Mouse (Mus musculus) mesoderm, embryonic 11.5 days (tissue): Measurements from ENCODE around the gene Cubn.

Experiments
- DNase-seq: peaks from one replicate; pipeline ENCODE4 v3.0.0-alpha.2; 2012; ENCODE audit warnings: low read depth, low spot score

The Cubn gene

DNA sequence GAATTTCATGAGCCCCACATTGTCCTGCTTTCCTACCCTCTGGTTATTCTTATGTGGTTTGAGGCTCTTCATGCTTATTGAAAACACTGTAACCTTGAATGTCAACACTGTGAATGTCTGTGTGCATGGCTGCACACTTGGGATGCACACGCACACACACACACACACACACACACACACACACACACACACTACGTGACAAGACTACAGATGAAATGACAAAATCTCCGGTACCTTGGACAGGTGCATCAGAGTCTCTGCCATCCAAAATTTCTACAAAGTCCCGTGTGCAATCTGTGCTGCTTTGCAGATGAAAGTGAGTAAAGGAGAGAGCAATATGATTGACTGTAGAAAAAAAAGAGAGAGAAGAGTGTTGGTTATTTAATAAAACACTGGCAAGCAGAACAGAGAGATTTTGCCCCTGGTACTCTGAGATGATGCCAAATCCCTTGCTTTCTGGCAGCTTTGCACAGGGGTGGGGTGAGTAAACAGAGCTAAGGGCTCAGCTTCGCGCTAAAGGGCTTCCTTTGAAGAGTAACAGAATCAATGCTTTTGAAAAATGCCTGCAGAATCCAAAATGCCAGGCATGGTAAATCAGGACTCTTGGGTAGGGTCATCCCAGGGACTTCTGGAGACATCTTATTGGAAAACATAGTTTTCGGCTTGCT is 133.6 kb downstream of the Cubn start:
- no peak for DNase-seq

- DNase-seq = no peak
Observed at GRCm38 (mm10) chr2:13352775-13353174, 138.8 kb downstream of the Cubn start.

- no peak for DNase-seq
Observed at GRCm38 (mm10) chr2:13352112-13352728, 139.4 kb downstream of the Cubn start.

GRCm38 (mm10) chr2:13342325-13342926 is 149.2 kb downstream of the Cubn start:
- DNase-seq = no peak

- no peak for DNase-seq
Observed at GRCm38 (mm10) chr2:13335446-13335845, 156.2 kb downstream of the Cubn start.

DNA sequence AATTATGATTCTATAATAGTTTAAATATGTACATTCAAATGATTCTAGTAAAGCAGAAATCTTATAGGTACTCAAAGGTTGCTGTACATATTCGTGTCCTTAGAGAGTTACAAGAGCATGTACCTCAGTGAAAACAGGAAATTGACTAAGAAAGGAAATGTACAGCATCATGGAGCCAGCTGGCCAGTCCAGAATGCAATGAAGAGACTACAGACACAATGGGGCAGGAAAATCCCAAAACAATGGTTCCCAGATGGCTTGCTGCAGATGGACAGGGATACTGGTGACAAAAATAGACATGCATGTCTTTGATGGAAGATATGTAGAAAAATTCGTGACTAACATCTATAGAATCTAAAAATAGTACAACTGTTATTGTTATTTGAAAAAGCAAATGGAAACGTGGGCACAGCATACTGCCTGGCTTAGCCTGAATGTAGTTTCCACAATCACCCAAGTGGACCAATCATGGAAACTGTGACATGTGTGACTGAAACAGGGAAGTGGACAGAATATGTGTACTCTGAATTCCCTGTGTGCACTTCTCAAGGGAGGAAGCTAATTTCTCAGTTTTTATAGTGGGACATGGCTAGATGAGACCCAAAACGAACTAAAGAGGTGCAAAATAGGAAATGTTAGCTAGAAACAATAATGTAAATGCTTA is 161.7 kb downstream of the Cubn start:
- no peak for DNase-seq

DNA sequence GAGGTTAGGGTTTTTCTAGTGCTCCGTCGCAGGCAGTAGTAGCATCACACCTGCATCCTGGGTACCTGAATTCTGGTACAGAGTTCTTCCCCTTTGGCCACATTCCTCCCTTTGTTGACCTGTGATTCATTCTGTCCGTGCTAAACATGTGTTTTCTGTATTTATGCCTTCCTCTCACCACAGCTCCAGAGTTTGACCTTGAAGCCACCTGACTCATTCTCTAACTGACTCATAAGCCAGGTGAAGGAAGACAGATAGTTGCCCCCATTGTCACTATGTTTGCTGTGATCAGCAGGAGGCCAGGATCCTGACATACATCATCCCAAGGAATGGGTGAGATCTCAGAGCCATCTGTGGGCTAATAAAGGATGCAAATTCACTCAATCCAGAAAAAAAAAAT is 188.2 kb downstream of the Cubn start:
- DNase-seq = no peak

DNA sequence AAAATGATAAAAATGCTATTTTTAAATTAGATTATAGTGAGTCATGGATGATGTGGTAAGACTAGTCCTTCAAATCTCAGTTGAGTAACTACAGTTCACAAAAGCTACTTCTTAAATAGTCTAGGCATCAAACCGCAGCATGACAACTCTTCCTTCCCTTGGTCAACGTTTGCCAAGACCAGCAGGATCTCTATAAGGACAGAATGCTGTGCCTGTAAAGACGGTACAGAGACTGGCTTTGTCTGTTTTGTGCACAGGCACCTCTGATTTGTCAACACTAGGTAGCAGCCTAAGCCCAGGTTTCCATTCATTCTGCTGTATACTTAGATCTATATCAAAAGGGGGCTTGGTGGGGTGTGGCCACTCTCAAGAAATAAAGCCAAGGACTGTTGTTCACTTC is 192.6 kb downstream of the Cubn start:
- DNase-seq = peak; percentile 45

DNA sequence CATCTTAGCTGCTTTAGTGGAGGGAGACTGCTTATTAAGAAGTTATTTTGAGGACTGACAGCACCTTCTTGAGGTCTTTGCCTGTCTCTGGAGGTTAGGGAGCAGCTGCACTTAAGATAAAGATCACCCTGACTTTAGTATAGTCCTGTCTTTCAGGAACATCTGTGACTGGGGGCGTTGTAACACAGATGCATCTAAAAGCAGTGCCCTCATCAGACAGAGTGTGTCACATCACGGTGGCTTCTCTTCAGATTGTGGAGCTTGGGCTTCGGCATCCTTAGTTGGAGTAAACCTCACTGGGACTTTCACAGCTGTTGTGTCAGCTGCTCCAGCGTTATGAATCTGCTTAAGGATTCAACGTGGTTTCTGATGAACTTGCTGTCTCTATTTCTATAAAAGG is 193.9 kb downstream of the Cubn start:
- no peak for DNase-seq

- DNase-seq = peak; percentile 66
Observed at GRCm38 (mm10) chr2:13290661-13291060, 201.0 kb downstream of the Cubn start.

GRCm38 (mm10) chr2:13290070-13290469 is 201.5 kb downstream of the Cubn start:
- DNase-seq = no peak

GRCm38 (mm10) chr2:13278114-13278862 is 213.3 kb downstream of the Cubn start:
- peak; percentile 45 for DNase-seq

- DNase-seq = peak; percentile 36
Observed at GRCm38 (mm10) chr2:13275874-13276273, 215.7 kb downstream of the Cubn start.

GRCm38 (mm10) chr2:13271165-13271957 is 220.3 kb downstream of the Cubn start, which contains the start of gene Rsu1:
Rsu1 (minus strand) TSS chr2:13271415.
- DNase-seq = peak; percentile 99

DNA sequence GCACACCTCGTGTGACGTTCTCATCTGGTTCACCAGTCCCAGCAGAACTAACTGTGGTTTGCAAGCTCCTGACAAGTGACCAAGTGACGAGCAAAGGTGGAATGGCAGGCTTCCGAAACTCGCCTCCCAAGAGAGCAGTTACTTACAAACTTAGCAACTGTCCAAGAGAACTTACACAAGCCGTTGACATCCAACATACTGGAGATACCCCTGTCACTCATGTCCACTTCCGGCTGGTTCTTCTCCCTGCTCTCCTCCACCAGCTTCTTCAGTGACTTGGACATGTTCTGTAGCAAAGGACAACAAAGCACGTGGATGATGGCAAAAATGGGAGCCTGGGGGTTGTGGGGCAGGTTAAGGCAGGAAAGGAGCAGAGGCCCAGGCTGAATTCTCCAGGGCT is 220.9 kb downstream of the Cubn start:
- peak; percentile 9 for DNase-seq

GRCm38 (mm10) chr2:13268681-13269293 is 222.8 kb downstream of the Cubn start:
- no peak for DNase-seq

- peak; percentile 63 for DNase-seq
Observed at GRCm38 (mm10) chr2:13264875-13265274, 226.7 kb downstream of the Cubn start.

- DNase-seq = no peak
Observed at GRCm38 (mm10) chr2:13263150-13263549, 228.5 kb downstream of the Cubn start.

DNA sequence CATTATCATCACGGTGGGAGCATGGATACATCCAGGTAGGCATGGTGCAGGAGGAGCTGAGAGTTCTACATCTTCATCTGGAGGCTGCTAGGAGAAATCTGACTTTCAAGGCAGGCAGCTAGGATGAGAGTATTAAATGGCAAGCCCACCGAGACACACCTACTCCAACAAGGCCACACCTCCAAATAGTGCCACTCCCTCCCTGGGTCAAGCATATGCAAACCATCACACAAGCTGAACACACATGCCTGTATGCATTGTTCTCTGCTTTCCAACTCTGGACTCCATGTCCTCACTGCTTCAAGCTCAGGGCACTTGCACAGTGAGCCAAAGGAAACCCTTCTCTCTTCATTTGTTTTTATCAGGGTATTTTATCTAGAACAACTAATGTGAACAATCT is 233.0 kb downstream of the Cubn start:
- DNase-seq = no peak

DNA sequence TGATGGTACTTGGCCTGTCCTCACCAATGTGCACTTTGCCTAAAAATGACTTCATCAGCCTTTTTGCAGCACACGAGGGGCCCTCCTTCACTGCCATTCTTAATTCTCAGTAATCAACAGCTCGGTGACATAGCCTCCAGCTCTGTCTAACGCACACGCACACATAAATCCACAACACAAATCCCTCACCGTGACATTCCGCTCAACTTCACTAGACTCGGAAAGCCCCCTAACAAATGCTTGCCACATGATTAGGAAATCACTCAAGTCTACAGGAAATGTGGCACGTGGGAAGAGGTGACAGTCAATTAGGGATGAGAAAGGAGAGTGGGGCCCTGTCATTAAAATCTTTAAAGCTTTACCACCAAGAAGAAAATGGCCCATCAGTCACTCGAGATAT is 250.9 kb downstream of the Cubn start:
- no peak for DNase-seq
